Mouse (Mus musculus): ENCODE data around the gene Gm13539.

- TF ChIP-seq CTCF (IDR thresholded peaks at IDR 0.05; ENCODE audit: insufficient read depth, low read depth, low read length) (no peak), POLR2A (IDR thresholded peaks at IDR 0.05; ENCODE audit: insufficient read depth, low read depth, low read length) (no peak)
Observed at GRCm38 (mm10) chr2:25828344-25828947, 46.4 kb downstream of the Gm13539 start.

Measured in olfactory bulb, adult 2 months (tissue).